Mouse (Mus musculus) heart, adult 2 months (tissue): ENCODE results near the gene H2-M2. TPM values are rescaled to one million over a fixed set of nuclear protein-coding genes. Genes with fewer than 3 reads are reported as not detected.
"Not testable (repeated sequence)": the region's sequence is repeated elsewhere in the genome, so short reads cannot be mapped to it uniquely, and the experiment has no call there.

Experiments used
- DNase-seq, 2 experiments: peaks; one replicate each; pipeline ENCODE4 v3.0.0; 2021
- H3K27ac ChIP-seq: fragments of 200-600 bp; 2 replicates; pipeline ENCODE4 v1.8.1; 2022
- H3K27me3 ChIP-seq: fragments of 200-500 bp; 2 replicates; pipeline ENCODE4 v1.6.1; 2012; ENCODE audit warnings: mild to moderate bottlenecking, low read length, inconsistent platforms, mixed read lengths; ENCODE audit not compliant: control insufficient read depth, insufficient read depth
- H3K36me3 ChIP-seq: fragments of 200-500 bp; 2 replicates; pipeline ENCODE4 v1.6.1; 2012; ENCODE audit warnings: low read length, inconsistent platforms; ENCODE audit not compliant: control insufficient read depth, insufficient read depth
- H3K4me1 ChIP-seq: fragments of 200-500 bp; 2 replicates; pipeline ENCODE4 v1.6.1; 2011; ENCODE audit warnings: low read length; ENCODE audit not compliant: control insufficient read depth, insufficient read depth
- H3K4me3 ChIP-seq: fragments of 200-600 bp; 2 replicates; pipeline ENCODE4 v1.8.1; 2022
- H3K79me2 ChIP-seq: fragments of 200-500 bp; replicated peaks from 2 replicates; pipeline ENCODE4 v1.6.1; 2012; ENCODE audit warnings: mild to moderate bottlenecking, inconsistent platforms, low read length, moderate library complexity, mixed read lengths; ENCODE audit not compliant: control insufficient read depth, insufficient read depth
- H3K9ac ChIP-seq: fragments of 200-500 bp; 2 replicates; pipeline ENCODE4 v1.6.1; 2012; ENCODE audit warnings: low read depth, mild to moderate bottlenecking, control low read depth, inconsistent platforms, low read length, mixed read lengths
- CTCF ChIP-seq: fragments of 200-600 bp; IDR thresholded peaks from 2 replicates; pipeline ENCODE4 v1.8.1; 2022; ENCODE audit warnings: antibody characterized with exemption, mild to moderate bottlenecking, moderate library complexity
- EP300 ChIP-seq: fragments of 200-500 bp; IDR thresholded peaks from 2 replicates; pipeline ENCODE4 v1.6.1; 2011; ENCODE audit warnings: low read depth, low read length, control low read depth; ENCODE audit not compliant: insufficient read depth
- POLR2A ChIP-seq: fragments of 200-500 bp; IDR thresholded peaks from 2 replicates; pipeline ENCODE4 v1.6.1; 2011; ENCODE audit warnings: mild to moderate bottlenecking, low read depth, low read length, control low read depth; ENCODE audit not compliant: insufficient read depth
- WGBS: fragments of 180-500 bp; shearing (Covaris S2); methylation state at CpG from one replicate; pipeline ENCODE4 v1.1.7; 2018; 5-methylcytosine and 5-hydroxymethylcytosine counted together
- intact Hi-C: fragments of 180-260 bp; cut with DNase I; formaldehyde crosslinking; loops from one replicate; pipeline ENCODE4 v1.15.1; 2025
- long read RNA-seq: library from polyadenylated mRNA; stranded (forward); transcript quantifications from one replicate; pipeline ENCODE4 v2.0.0, GENCODE M21; 2021
- polyA plus RNA-seq: library from polyadenylated mRNA; depleted of rRNA; stranded (reverse); fragments of >200 nt; gene quantifications from 2 replicates; pipeline ENCODE4 v1.2.3, GENCODE M21; 2012; rRNA removed
- total RNA-seq, 2 experiments: library from RNA; stranded (reverse); gene quantifications; 2 replicates each; pipeline ENCODE4 v1.2.3; 2021

H2-M2 gene
- not detected for total RNA-seq
- 0.10 TPM in 1 of 2 replicates, not detected in the other for polyA plus RNA-seq
- long read RNA-seq: 0 reads

DNA sequence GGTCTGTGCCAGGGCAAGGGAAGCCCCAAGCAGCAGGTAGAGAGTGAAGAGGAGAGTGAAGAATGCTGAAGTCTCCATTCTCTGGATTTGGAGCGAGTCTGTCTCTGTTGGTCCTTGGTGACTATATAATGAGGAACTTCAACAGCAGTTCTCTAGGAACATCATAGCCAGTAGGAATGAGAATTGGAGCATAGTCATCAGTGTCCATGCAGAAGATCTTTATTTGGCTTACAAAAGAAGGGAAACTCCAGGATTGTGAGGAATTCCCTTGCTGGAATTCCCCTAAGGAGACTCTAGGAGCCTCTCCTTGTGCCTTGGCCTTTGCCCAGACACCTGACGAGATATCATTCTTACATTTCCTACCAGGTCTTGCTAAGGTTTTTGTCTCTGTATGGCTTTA, at the start of gene H2-M2:
Gene H2-M2, minus strand, starts transcription at position 101 of the 400 bp plus-strand sequence.
- intact Hi-C loops: no loop called here

DNA sequence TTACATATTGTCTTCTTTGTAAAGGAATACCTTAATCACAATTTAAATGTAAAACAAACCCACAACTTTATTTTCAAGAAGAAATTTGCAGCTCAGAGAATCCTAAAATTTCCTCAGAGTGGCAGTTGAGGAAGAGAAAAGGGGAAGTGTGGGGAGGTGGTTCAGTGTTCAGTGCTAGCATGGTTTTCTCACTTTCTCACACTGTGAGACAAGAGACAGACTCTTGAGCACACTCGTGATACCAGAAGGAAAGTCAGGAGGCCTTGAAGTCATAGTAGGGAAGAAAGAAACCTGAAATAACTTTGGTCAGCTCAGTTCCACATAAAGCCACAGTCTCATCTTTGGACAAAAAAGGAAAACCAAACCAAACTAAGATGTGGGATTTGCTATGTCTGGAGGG, 42.1 kb upstream of the H2-M2 start:
- H3K4me3 ChIP-seq, H3K9ac ChIP-seq, H3K79me2 ChIP-seq, H3K36me3 ChIP-seq, H3K27me3 ChIP-seq, H3K27ac ChIP-seq, DNase-seq, intact Hi-C loops, H3K4me1 ChIP-seq: not testable (repeated sequence)
- WGBS: 28% methylated on average over 1 of the region's 1 CpGs

More for the DNA sequence above, at the start of gene H2-M2:
- Histone ChIP-seq H3K4me1 (no peaks in the 10 kb centered on the region), H3K9ac (no peak within 1 kb of the TSS), H3K79me2 (no peaks in the 10 kb centered on the region), H3K27me3 (no peaks in the 10 kb centered on the region), H3K36me3 (no peaks in the 10 kb centered on the region), H3K27ac (no peak within 1 kb of the TSS), H3K4me3 (no peak within 1 kb of the TSS)
- TF ChIP-seq EP300: no peak
- no peak for TF ChIP-seq POLR2A
- no peak for TF ChIP-seq CTCF
- no peak for DNase-seq
- 45% methylated on average over 2 of the region's 2 CpGs for WGBS

GRCm38 (mm10) chr17:37524612-37525011, 41.3 kb upstream of the H2-M2 start:
- H3K4me3 ChIP-seq, H3K9ac ChIP-seq, H3K79me2 ChIP-seq, H3K4me1 ChIP-seq, H3K27ac ChIP-seq, H3K36me3 ChIP-seq, intact Hi-C loops, DNase-seq, H3K27me3 ChIP-seq: not testable (repeated sequence)

- TF ChIP-seq EP300 (no peak), CTCF (no peak), POLR2A (no peak)
- Histone ChIP-seq H3K79me2 (no peaks in the 10 kb centered on the region), H3K4me3 (no peak within 1 kb of the TSS), H3K4me1 (no peaks in the 10 kb centered on the region), H3K27me3 (no peaks in the 10 kb centered on the region), H3K36me3 (no peaks in the 10 kb centered on the region), H3K9ac (no peak within 1 kb of the TSS), H3K27ac (no peak within 1 kb of the TSS)
- 77% methylated on average over 4 of the region's 4 CpGs for WGBS
- DNase-seq: no peak
- intact Hi-C loops: no loop called here
These were observed 24.4 kb upstream of the H2-M2 start, which contains the start of gene Olfr111 for GRCm38 (mm10) chr17:37507730-37508129. Gene Olfr111 (plus strand): TSS chr17:37508030.

- Histone ChIP-seq H3K36me3 (no peaks in the 10 kb centered on the region), H3K79me2 (no peaks in the 10 kb centered on the region), H3K4me3 (no peak within 1 kb of the TSS), H3K9ac (no peak within 1 kb of the TSS), H3K27ac (no peak within 1 kb of the TSS), H3K4me1 (no peaks in the 10 kb centered on the region), H3K27me3 (no peaks in the 10 kb centered on the region)
- intact Hi-C loops: no loop called here
- 40% methylated on average over 1 of the region's 1 CpGs for WGBS
- TF ChIP-seq EP300: no peak
- TF ChIP-seq CTCF: no peak
- TF ChIP-seq POLR2A: no peak
- no peak for DNase-seq
These were observed 8.7 kb upstream of the H2-M2 start, which contains the start of gene Olfr110 for GRCm38 (mm10) chr17:37491930-37492518. Gene Olfr110 (plus strand): TSS chr17:37492468.

DNA sequence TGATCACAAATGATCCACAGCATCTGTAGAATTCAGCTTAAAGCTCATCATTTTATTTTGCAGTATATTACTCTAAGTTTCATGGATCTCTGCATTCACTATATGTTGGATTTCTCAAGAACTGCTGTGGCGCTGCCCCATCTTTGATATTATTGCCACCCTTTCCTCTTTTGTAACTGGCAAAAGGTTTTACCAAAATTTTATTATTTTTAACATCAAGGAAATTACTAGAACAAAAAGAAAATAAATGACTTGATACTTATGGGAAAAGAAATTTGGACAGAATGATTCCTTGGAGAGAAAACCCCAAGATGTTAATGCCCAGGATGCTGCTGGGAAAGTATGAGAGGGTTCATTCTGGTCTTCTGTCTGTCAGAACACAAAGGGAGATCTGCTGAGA, 24.7 kb downstream of the H2-M2 start, which contains the start of gene Olfr109:
Gene Olfr109, plus strand, starts transcription at position 301 of the 400 bp plus-strand sequence.
- Histone ChIP-seq H3K9ac (no peak within 1 kb of the TSS), H3K79me2 (no peaks in the 10 kb centered on the region), H3K4me1 (no peaks in the 10 kb centered on the region), H3K27ac (no peak within 1 kb of the TSS), H3K27me3 (no peaks in the 10 kb centered on the region), H3K4me3 (no peak within 1 kb of the TSS), H3K36me3 (no peaks in the 10 kb centered on the region)
- DNase-seq: no peak
- 72% methylated on average over 1 of the region's 1 CpGs for WGBS
- TF ChIP-seq POLR2A (no peak), EP300 (no peak), CTCF (no peak)
- intact Hi-C loops: no loop called here
